Mouse (Mus musculus): ENCODE results near the gene Ssbp2. TPM values are rescaled to one million over a fixed set of nuclear protein-coding genes. Genes with fewer than 3 reads are reported as not detected.

Ssbp2 gene
- polyA plus RNA-seq, 1 experiment = 18.1 TPM

DNA sequence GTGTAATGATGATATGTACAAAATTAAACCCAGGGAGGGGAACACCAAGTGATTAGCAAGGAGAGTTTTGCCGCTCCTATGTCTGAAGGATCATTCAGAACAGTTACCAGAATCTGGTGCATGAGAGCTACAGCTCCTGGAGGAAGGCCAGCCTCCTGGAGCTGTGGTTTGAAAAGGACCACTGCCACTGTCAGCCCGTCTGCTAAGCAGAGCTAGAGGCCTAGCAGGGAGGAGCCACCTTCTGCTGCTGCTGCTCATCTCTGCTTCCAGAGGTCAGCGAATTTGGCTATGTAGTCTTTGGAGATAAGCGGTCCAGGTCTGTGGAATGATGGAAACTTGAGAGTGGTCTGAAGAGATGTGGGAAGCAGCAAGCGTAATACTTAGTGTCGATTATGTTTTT, 13.4 kb downstream of the Ssbp2 start:
- Histone ChIP-seq H3K36me3 (ENCODE audit: control insufficient read depth, insufficient read depth, low read length) (no peaks in the 10 kb centered on the region), H3K27ac (ENCODE audit: insufficient read depth, low read depth, low read length) (no peak overlapping the region), H3K4me3 (ENCODE audit: insufficient read depth, low read depth, low read length) (no peak overlapping the region), H3K27me3 (replicated peaks; ENCODE audit: control insufficient read depth, insufficient read depth, low read length) (no peaks in the 10 kb centered on the region), H3K4me1 (ENCODE audit: control insufficient read depth, insufficient read depth, low read length) (peaks cover 10% of the 10 kb centered on the region)
- TF ChIP-seq CTCF (conservative IDR thresholded peaks at IDR 0.05; ENCODE audit: insufficient read depth, insufficient read length, low read depth, low read length) = no peak
- TF ChIP-seq POLR2A (IDR thresholded peaks at IDR 0.05; ENCODE audit: low read depth, low read length) = no peak
- no peak for DNase-seq
- 70% methylated on average over 6 of the region's 6 CpGs for WGBS

DNA sequence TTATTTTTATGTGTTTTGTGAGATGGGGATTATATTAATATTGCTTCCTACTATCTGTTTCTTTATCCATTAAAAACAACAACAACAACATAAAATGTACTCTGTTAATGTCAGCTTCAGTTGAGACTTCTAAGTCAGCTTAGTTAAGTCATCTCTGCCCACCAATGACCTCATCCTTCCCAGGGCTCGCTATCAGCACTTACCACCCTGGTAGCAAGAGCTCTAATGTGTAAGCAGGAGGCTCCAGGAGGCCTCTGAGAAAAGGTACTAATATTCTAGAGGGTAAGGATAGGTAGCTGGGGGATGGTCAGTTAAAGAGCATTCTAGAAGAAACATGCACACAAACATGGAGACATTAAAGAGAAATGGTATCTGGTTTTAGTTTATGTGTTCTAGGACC, 13.9 kb downstream of the Ssbp2 start:
- TF ChIP-seq POLR2A (IDR thresholded peaks at IDR 0.05; ENCODE audit: low read depth, low read length) (no peak), CTCF (conservative IDR thresholded peaks at IDR 0.05; ENCODE audit: insufficient read depth, insufficient read length, low read depth, low read length) (no peak)

DNA sequence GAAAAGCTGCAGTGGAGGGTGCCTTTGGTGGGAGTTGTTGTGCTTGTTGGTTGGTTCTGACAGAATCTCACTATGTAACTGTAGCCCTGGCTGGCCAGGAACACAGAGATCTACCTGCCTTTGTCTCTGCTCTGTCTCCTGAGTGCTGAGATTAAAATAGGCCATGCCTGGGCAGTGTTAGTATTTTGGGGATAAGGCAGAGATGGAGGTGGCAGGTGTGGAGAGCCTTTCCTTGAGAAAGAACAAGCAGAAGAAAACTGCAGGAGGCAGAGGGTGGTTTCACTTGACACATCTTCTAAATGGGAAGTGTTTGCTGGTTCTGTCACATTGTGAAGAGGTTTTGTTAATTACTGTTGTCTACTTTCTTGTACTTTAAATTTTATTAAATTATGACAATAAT, 15.8 kb downstream of the Ssbp2 start:
- no peak overlapping the region for H3K27ac ChIP-seq (ENCODE audit: insufficient read depth, low read depth, low read length)
- H3K36me3 ChIP-seq (ENCODE audit: control insufficient read depth, insufficient read depth, low read length) = no peaks in the 10 kb centered on the region
- H3K4me1 ChIP-seq (ENCODE audit: control insufficient read depth, insufficient read depth, low read length) = peaks cover 10% of the 10 kb centered on the region
- no peaks in the 10 kb centered on the region for H3K27me3 ChIP-seq (replicated peaks; ENCODE audit: control insufficient read depth, insufficient read depth, low read length)
- DNase-seq = no peak
- H3K4me3 ChIP-seq (ENCODE audit: insufficient read depth, low read depth, low read length) = no peak overlapping the region
- no peak for TF ChIP-seq POLR2A (IDR thresholded peaks at IDR 0.05; ENCODE audit: low read depth, low read length)
- no peak for TF ChIP-seq CTCF (conservative IDR thresholded peaks at IDR 0.05; ENCODE audit: insufficient read depth, insufficient read length, low read depth, low read length)

More for the DNA sequence above, 13.9 kb downstream of the Ssbp2 start:
- H3K27ac ChIP-seq (ENCODE audit: insufficient read depth, low read depth, low read length) = no peak overlapping the region
- H3K4me3 ChIP-seq (ENCODE audit: insufficient read depth, low read depth, low read length) = no peak overlapping the region
- 59% methylated on average over 1 of the region's 1 CpGs for WGBS
- H3K27me3 ChIP-seq (replicated peaks; ENCODE audit: control insufficient read depth, insufficient read depth, low read length) = no peaks in the 10 kb centered on the region
- DNase-seq = no peak
- no peaks in the 10 kb centered on the region for H3K36me3 ChIP-seq (ENCODE audit: control insufficient read depth, insufficient read depth, low read length)
- peaks cover 10% of the 10 kb centered on the region for H3K4me1 ChIP-seq (ENCODE audit: control insufficient read depth, insufficient read depth, low read length)

DNA sequence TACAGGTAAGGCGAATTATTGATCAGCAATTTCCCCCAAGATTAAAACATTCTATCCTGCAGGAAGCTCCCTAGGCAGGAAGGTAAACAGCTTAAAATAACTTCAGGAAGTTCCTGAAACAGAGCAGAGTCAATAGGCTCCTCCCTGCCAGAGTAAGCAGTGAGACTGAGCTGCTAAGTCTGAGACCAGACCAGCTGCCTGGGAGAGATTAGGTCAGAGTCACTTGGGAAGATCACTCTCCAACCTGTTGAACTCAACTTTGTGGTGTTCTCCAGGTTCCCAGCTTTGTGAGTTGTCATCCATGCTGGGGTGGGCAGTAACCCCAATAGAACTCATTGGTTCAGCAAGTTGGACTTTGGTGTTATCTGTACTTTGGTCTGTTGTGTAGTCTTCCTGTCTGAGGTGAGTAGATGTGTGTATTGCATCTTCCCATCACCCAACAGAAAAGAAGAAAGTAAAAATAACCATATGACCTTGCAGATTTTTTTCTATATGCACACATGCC, 16.6 kb downstream of the Ssbp2 start:
- Histone ChIP-seq H3K4me3 (ENCODE audit: insufficient read depth, low read depth, low read length) (no peak overlapping the region), H3K36me3 (ENCODE audit: control insufficient read depth, insufficient read depth, low read length) (no peaks in the 10 kb centered on the region), H3K4me1 (ENCODE audit: control insufficient read depth, insufficient read depth, low read length) (peaks cover 8% of the 10 kb centered on the region), H3K27ac (ENCODE audit: insufficient read depth, low read depth, low read length) (no peak overlapping the region), H3K27me3 (replicated peaks; ENCODE audit: control insufficient read depth, insufficient read depth, low read length) (no peaks in the 10 kb centered on the region)
- 95% methylated on average over 1 of the region's 1 CpGs for WGBS
- DNase-seq = peak; percentile 69
- TF ChIP-seq CTCF (conservative IDR thresholded peaks at IDR 0.05; ENCODE audit: insufficient read depth, insufficient read length, low read depth, low read length) = no peak
- no peak for TF ChIP-seq POLR2A (IDR thresholded peaks at IDR 0.05; ENCODE audit: low read depth, low read length)

DNA sequence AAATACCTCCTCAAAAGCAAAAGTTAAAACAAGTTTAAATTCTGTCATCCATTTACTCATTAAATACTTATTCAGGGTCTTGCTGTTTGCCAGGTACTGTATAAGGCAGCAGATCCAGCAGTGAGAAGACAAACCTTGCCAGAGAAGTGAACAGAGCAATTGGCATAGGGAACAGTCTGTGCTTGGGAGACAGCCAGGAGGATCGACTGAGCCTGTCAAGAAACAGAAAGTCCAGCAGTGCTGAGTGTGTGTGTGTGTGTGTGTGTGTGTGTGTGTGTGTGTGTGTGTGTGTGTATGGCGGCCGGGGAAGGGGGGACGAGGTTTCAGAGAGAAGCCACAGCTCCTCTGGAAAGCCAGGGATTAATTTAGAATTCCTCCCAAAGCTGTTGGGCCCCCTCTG, 17.9 kb downstream of the Ssbp2 start:
- Histone ChIP-seq H3K36me3 (ENCODE audit: control insufficient read depth, insufficient read depth, low read length) (no peaks in the 10 kb centered on the region), H3K4me3 (ENCODE audit: insufficient read depth, low read depth, low read length) (no peak overlapping the region), H3K27ac (ENCODE audit: insufficient read depth, low read depth, low read length) (0 out of 2 replicates have a peak overlapping the region, but pooled peaks have one; percentile 50), H3K4me1 (ENCODE audit: control insufficient read depth, insufficient read depth, low read length) (peaks cover 6% of the 10 kb centered on the region), H3K27me3 (replicated peaks; ENCODE audit: control insufficient read depth, insufficient read depth, low read length) (no peaks in the 10 kb centered on the region)
- WGBS = 22% methylated on average over 4 of the region's 4 CpGs
- peak; percentile 92 for DNase-seq
- TF ChIP-seq CTCF (conservative IDR thresholded peaks at IDR 0.05; ENCODE audit: insufficient read depth, insufficient read length, low read depth, low read length) = no peak
- TF ChIP-seq POLR2A (IDR thresholded peaks at IDR 0.05; ENCODE audit: low read depth, low read length) = no peak

DNA sequence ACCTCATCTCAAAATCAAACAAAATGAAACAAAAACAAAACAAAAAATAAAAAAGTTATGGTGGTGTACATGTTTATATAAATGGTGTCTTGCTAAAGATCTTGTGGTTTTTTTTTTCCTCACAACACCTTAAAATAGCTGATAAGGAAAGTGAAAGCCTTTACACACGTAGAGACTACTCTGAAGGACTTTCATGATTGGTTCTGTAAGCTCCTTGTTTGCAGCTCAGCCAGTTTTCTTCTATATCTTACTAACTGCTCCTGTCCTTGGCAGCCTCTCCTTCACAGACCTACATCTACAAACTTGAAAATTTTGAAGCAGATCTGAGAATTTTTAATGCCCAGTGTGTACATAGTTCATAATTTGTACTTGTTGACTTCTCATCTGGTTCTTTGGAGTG, 24.2 kb downstream of the Ssbp2 start:
- no peaks in the 10 kb centered on the region for H3K36me3 ChIP-seq (ENCODE audit: control insufficient read depth, insufficient read depth, low read length)
- no peak overlapping the region for H3K27ac ChIP-seq (ENCODE audit: insufficient read depth, low read depth, low read length)
- H3K4me3 ChIP-seq (ENCODE audit: insufficient read depth, low read depth, low read length) = no peak overlapping the region
- no peaks in the 10 kb centered on the region for H3K27me3 ChIP-seq (replicated peaks; ENCODE audit: control insufficient read depth, insufficient read depth, low read length)
- no peak for TF ChIP-seq POLR2A (IDR thresholded peaks at IDR 0.05; ENCODE audit: low read depth, low read length)
- no peak for TF ChIP-seq CTCF (conservative IDR thresholded peaks at IDR 0.05; ENCODE audit: insufficient read depth, insufficient read length, low read depth, low read length)
- WGBS = 80% methylated on average over 1 of the region's 1 CpGs
- no peak for DNase-seq
- H3K4me1 ChIP-seq (ENCODE audit: control insufficient read depth, insufficient read depth, low read length) = 0 out of 2 replicates have a peak, but pooled peaks cover 4% of the 10 kb centered on the region

DNA sequence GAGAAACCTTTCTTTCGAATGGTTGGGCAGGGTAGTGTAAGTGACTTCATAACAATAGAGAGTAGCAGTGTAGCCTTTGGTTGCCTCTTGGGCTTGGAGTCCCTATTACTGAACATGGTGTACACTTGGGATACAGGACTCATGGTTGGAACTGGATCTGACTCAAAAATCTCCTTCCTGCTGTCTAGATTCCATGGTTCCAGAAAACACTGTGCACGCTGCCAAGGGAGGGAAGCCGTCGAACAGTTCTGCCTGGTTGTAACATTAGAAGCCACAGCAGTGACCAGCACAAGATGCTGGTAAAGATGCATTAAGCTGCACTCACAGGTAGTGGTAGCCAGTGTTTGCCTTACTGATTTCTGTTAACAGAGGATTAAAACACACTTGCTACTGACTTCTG, 32.0 kb downstream of the Ssbp2 start:
- WGBS = 55% methylated on average over 4 of the region's 4 CpGs
- no peak overlapping the region for H3K4me3 ChIP-seq (ENCODE audit: insufficient read depth, low read depth, low read length)
- TF ChIP-seq CTCF (conservative IDR thresholded peaks at IDR 0.05; ENCODE audit: insufficient read depth, insufficient read length, low read depth, low read length) (no peak), POLR2A (IDR thresholded peaks at IDR 0.05; ENCODE audit: low read depth, low read length) (no peak)
- no peak overlapping the region for H3K27ac ChIP-seq (ENCODE audit: insufficient read depth, low read depth, low read length)
- no peaks in the 10 kb centered on the region for H3K36me3 ChIP-seq (ENCODE audit: control insufficient read depth, insufficient read depth, low read length)
- no peaks in the 10 kb centered on the region for H3K27me3 ChIP-seq (replicated peaks; ENCODE audit: control insufficient read depth, insufficient read depth, low read length)
- DNase-seq = no peak
- no peaks in the 10 kb centered on the region for H3K4me1 ChIP-seq (ENCODE audit: control insufficient read depth, insufficient read depth, low read length)

Measured in kidney, adult 2 months (tissue).